Mouse (Mus musculus) ES-Bruce4 (cell line): Measurements from ENCODE around the gene Ephx3. TPM values are rescaled to one million over a fixed set of nuclear protein-coding genes. Genes with fewer than 3 reads are reported as not detected.
A peak's percentile ranks its signal among the peaks of the same experiment; 100 is the strongest.

Experiments
- H3K27ac ChIP-seq: 2 replicates; pipeline ENCODE4 v1.5.1; 2012; ENCODE audit warnings: low read length, inconsistent platforms; ENCODE audit not compliant: insufficient read depth
- H3K27me3 ChIP-seq: 2 replicates; pipeline ENCODE4 v1.6.1; 2012; ENCODE audit warnings: mild to moderate bottlenecking, low read length, inconsistent platforms; ENCODE audit not compliant: control insufficient read depth, poor library complexity, insufficient read depth, severe bottlenecking
- H3K36me3 ChIP-seq: 2 replicates; pipeline ENCODE4 v1.6.1; 2012; ENCODE audit warnings: inconsistent platforms, mild to moderate bottlenecking, low read length, moderate library complexity; ENCODE audit not compliant: control insufficient read depth, poor library complexity, insufficient read depth, severe bottlenecking
- H3K4me1 ChIP-seq: one replicate; pipeline ENCODE4 v1.8.1; 2011; ENCODE audit warnings: low read length; ENCODE audit not compliant: control insufficient read depth, insufficient read depth
- H3K4me3 ChIP-seq: 2 replicates; pipeline ENCODE4 v1.5.1; 2011; ENCODE audit warnings: low read depth, mild to moderate bottlenecking, low read length
- H3K9ac ChIP-seq: 2 replicates; pipeline ENCODE4 v1.6.1; 2012; ENCODE audit warnings: low read depth, mild to moderate bottlenecking, inconsistent platforms; ENCODE audit not compliant: poor library complexity, severe bottlenecking
- H3K9me3 ChIP-seq: replicated peaks from 2 replicates; pipeline ENCODE4 v1.6.1; 2012; ENCODE audit warnings: mild to moderate bottlenecking, low read length, inconsistent platforms; ENCODE audit not compliant: control insufficient read depth, poor library complexity, insufficient read depth, severe bottlenecking
- CTCF ChIP-seq: IDR thresholded peaks from one replicate; pipeline ENCODE4 v1.8.1; 2011; ENCODE audit warnings: low read depth, low read length
- EP300 ChIP-seq: IDR thresholded peaks from 2 replicates; pipeline ENCODE4 v1.6.1; 2011; ENCODE audit warnings: low read depth, low read length; ENCODE audit not compliant: insufficient read depth
- POLR2A ChIP-seq: IDR thresholded peaks from one replicate; pipeline ENCODE4 v1.8.1; 2011; ENCODE audit warnings: low read length; ENCODE audit not compliant: insufficient read depth
- polyA plus RNA-seq: library from polyadenylated mRNA; stranded (reverse); fragments of >200 nt; gene quantifications from 2 replicates; pipeline ENCODE4 v1.2.4, GENCODE M21; 2011; ENCODE audit warnings: low read depth; ENCODE audit not compliant: missing spikeins, insufficient read depth, insufficient read length

The Ephx3 gene
- 0.76 and 1.3 TPM in 2 replicates for polyA plus RNA-seq

GRCm38 (mm10) chr17:32188863-32189636, at the start of gene Ephx3:
TSS of gene Ephx3 (minus strand) at chr17:32189549.
- TF ChIP-seq POLR2A = no peak
- TF ChIP-seq EP300 = no peak
- TF ChIP-seq CTCF = no peak

GRCm38 (mm10) chr17:32238589-32238988, 49.2 kb upstream of the Ephx3 start:
- Histone ChIP-seq H3K27me3 (no peaks in the 10 kb centered on the region), H3K27ac (no peak overlapping the region), H3K4me1 (no peaks in the 10 kb centered on the region), H3K9ac (no peak overlapping the region), H3K9me3 (no peaks in the 10 kb centered on the region), H3K36me3 (peaks cover 12% of the 10 kb centered on the region), H3K4me3 (no peak overlapping the region)
- TF ChIP-seq CTCF (no peak), EP300 (no peak), POLR2A (no peak)

More at GRCm38 (mm10) chr17:32188863-32189636, at the start of gene Ephx3:
- no peaks in the 10 kb centered on the region for H3K9me3 ChIP-seq
- peak within 1 kb of the TSS; percentile 50 for H3K4me3 ChIP-seq
- peak within 1 kb of the TSS; percentile 3; the same call in 1 of the 2 replicates for H3K9ac ChIP-seq
- H3K27ac ChIP-seq = peak within 1 kb of the TSS; percentile 4; the same call in 1 of the 2 replicates
- no peaks in the 10 kb centered on the region for H3K36me3 ChIP-seq
- H3K4me1 ChIP-seq = peaks cover 4% of the 10 kb centered on the region
- H3K27me3 ChIP-seq = 0 out of 2 replicates have a peak, but pooled peaks cover 4% of the 10 kb centered on the region

GRCm38 (mm10) chr17:32235534-32236191, 46.3 kb upstream of the Ephx3 start:
- no peak overlapping the region for H3K4me3 ChIP-seq
- H3K27me3 ChIP-seq = no peaks in the 10 kb centered on the region
- H3K9me3 ChIP-seq = no peaks in the 10 kb centered on the region
- no peaks in the 10 kb centered on the region for H3K4me1 ChIP-seq
- no peak overlapping the region for H3K9ac ChIP-seq
- H3K36me3 ChIP-seq = peaks cover 4% of the 10 kb centered on the region
- H3K27ac ChIP-seq = no peak overlapping the region
- no peak for TF ChIP-seq EP300
- no peak for TF ChIP-seq CTCF
- TF ChIP-seq POLR2A = no peak

GRCm38 (mm10) chr17:32233174-32233573, 43.8 kb upstream of the Ephx3 start:
- no peak overlapping the region for H3K27ac ChIP-seq
- H3K9me3 ChIP-seq = no peaks in the 10 kb centered on the region
- H3K4me1 ChIP-seq = no peaks in the 10 kb centered on the region
- H3K9ac ChIP-seq = no peak overlapping the region
- no peak overlapping the region for H3K4me3 ChIP-seq
- no peaks in the 10 kb centered on the region for H3K27me3 ChIP-seq
- peaks cover 18% of the 10 kb centered on the region for H3K36me3 ChIP-seq
- TF ChIP-seq CTCF = no peak
- no peak for TF ChIP-seq POLR2A
- no peak for TF ChIP-seq EP300

- no peak overlapping the region for H3K4me3 ChIP-seq
- no peak overlapping the region for H3K9ac ChIP-seq
- H3K9me3 ChIP-seq = no peaks in the 10 kb centered on the region
- TF ChIP-seq POLR2A = no peak
- no peak for TF ChIP-seq EP300
- TF ChIP-seq CTCF = no peak
- no peak overlapping the region for H3K27ac ChIP-seq
- no peaks in the 10 kb centered on the region for H3K27me3 ChIP-seq
- peaks cover 52% of the 10 kb centered on the region for H3K36me3 ChIP-seq
- no peaks in the 10 kb centered on the region for H3K4me1 ChIP-seq
Measured at GRCm38 (mm10) chr17:32229256-32229655, 39.9 kb upstream of the Ephx3 start.
